Mouse (Mus musculus) cerebellum, postnatal 10 days (tissue): ENCODE measurements around the gene App.
A peak's percentile ranks its signal among the peaks of the same experiment; 100 is the strongest.

ENCODE experiments used
- DNase-seq, 2 experiments: peaks; one replicate each; pipeline ENCODE4 v3.0.0; 2021; ENCODE audit warnings: mixed read lengths in 2 of 2

The App gene

GRCm38 (mm10) chr16:85149509-85149871, 24.1 kb downstream of the App start:
- DNase-seq, result no peak

GRCm38 (mm10) chr16:85148615-85149508, 24.7 kb downstream of the App start:
- no peak for DNase-seq

GRCm38 (mm10) chr16:85147440-85147839, 26.1 kb downstream of the App start:
- DNase-seq, result no peak

- peak in 1 of 2 experiments; percentile 59 for DNase-seq
Measured at GRCm38 (mm10) chr16:85145771-85146178, 27.8 kb downstream of the App start.

- DNase-seq, result no peak
Measured at GRCm38 (mm10) chr16:85145369-85145768, 28.2 kb downstream of the App start.

- DNase-seq, result no peak
Measured at GRCm38 (mm10) chr16:85144401-85144800, 29.2 kb downstream of the App start.

- peak; percentile 42 for DNase-seq
Measured at GRCm38 (mm10) chr16:85143863-85144262, 29.7 kb downstream of the App start.

GRCm38 (mm10) chr16:85143188-85143587, 30.4 kb downstream of the App start:
- DNase-seq, result no peak

- no peak for DNase-seq
Measured at GRCm38 (mm10) chr16:85141404-85141803, 32.2 kb downstream of the App start.

GRCm38 (mm10) chr16:85139178-85139604, 34.4 kb downstream of the App start:
- DNase-seq, result peak in 1 of 2 experiments; percentile 39

- peak in 1 of 2 experiments; percentile 40 for DNase-seq
Measured at GRCm38 (mm10) chr16:85137348-85137747, 36.2 kb downstream of the App start.

- DNase-seq, result no peak
Measured at GRCm38 (mm10) chr16:85136046-85136445, 37.5 kb downstream of the App start.

GRCm38 (mm10) chr16:85133468-85133881, 40.1 kb downstream of the App start:
- DNase-seq, result no peak

GRCm38 (mm10) chr16:85133057-85133456, 40.5 kb downstream of the App start:
- no peak for DNase-seq

GRCm38 (mm10) chr16:85132182-85132581, 41.4 kb downstream of the App start:
- no peak for DNase-seq

GRCm38 (mm10) chr16:85130861-85131556, 42.6 kb downstream of the App start:
- no peak for DNase-seq

- no peak for DNase-seq
Measured at GRCm38 (mm10) chr16:85128693-85129657, 44.6 kb downstream of the App start.

GRCm38 (mm10) chr16:85128347-85128664, 45.3 kb downstream of the App start:
- peak; percentile 52 to 67 for DNase-seq

- DNase-seq, result peak in 1 of 2 experiments; percentile 46
Measured at GRCm38 (mm10) chr16:85127661-85128346, 45.8 kb downstream of the App start.

- DNase-seq, result no peak
Measured at GRCm38 (mm10) chr16:85124649-85125048, 48.9 kb downstream of the App start.

- no peak for DNase-seq
Measured at GRCm38 (mm10) chr16:85121983-85122382, 51.6 kb downstream of the App start.

- no peak for DNase-seq
Measured at GRCm38 (mm10) chr16:85118916-85119315, 54.6 kb downstream of the App start.
